Mouse (Mus musculus) neutrophil, adult 5-6 weeks (primary cell): ENCODE results near the gene Ppp2r5b. TPM values are rescaled to one million over a fixed set of nuclear protein-coding genes. Genes with fewer than 3 reads are reported as not detected.

Source experiments
- ATAC-seq: fragments of 151-379, 151-347 bp; 2 replicates; pipeline ENCODE4 v1.8.0; 2017; ENCODE audit warnings: mild to moderate bottlenecking, moderate TSS enrichment; ENCODE audit not compliant: insufficient number of reproducible peaks, poor library complexity, low FRiP score, severe bottlenecking; ENCODE audit errors: extremely low read depth
- total RNA-seq: library from RNA; stranded (forward); fragments of 200-1000 nt; gene quantifications from 2 replicates; pipeline ENCODE4 v1.2.3, GENCODE M21; 2017

Ppp2r5b gene
- total RNA-seq, 1 experiment from 2014 or later = 21.8 TPM

- peak; percentile 87 for ATAC-seq
These were observed 5.8 kb upstream of the Ppp2r5b start, which contains the start of gene Atg2a for GRCm38 (mm10) chr19:6241274-6242107. Gene Atg2a (plus strand): TSS chr19:6241668.

- no peak for ATAC-seq
These were observed 5.1 kb upstream of the Ppp2r5b start for GRCm38 (mm10) chr19:6240725-6241124.

- no peak for ATAC-seq
These were observed 4.5 kb upstream of the Ppp2r5b start for GRCm38 (mm10) chr19:6240136-6240535.

- ATAC-seq = no peak
These were observed 3.1 kb upstream of the Ppp2r5b start for GRCm38 (mm10) chr19:6238740-6239139.

- no peak for ATAC-seq
These were observed 1.2 kb upstream of the Ppp2r5b start for GRCm38 (mm10) chr19:6236842-6237241.

GRCm38 (mm10) chr19:6236053-6236441, 375 bp upstream of the Ppp2r5b start:
- ATAC-seq = peak; percentile 80

- ATAC-seq = no peak
These were observed 1.2 kb downstream of the Ppp2r5b start for GRCm38 (mm10) chr19:6234337-6235083.

- ATAC-seq = no peak
These were observed 2.0 kb downstream of the Ppp2r5b start for GRCm38 (mm10) chr19:6233647-6234046.

GRCm38 (mm10) chr19:6231036-6231435, 4.6 kb downstream of the Ppp2r5b start:
- no peak for ATAC-seq

GRCm38 (mm10) chr19:6230411-6230810, 5.3 kb downstream of the Ppp2r5b start:
- ATAC-seq = no peak

- ATAC-seq = no peak
These were observed 7.8 kb downstream of the Ppp2r5b start for GRCm38 (mm10) chr19:6227864-6228263.

- ATAC-seq = no peak
These were observed 8.9 kb downstream of the Ppp2r5b start for GRCm38 (mm10) chr19:6226763-6227162.

- ATAC-seq = no peak
These were observed 9.5 kb downstream of the Ppp2r5b start, which contains the start of gene Gpha2 for GRCm38 (mm10) chr19:6226135-6226534. Gene Gpha2 (plus strand): TSS chr19:6226380.

GRCm38 (mm10) chr19:6218606-6219005, 17.1 kb downstream of the Ppp2r5b start:
- ATAC-seq = no peak

GRCm38 (mm10) chr19:6216046-6216705, 19.5 kb downstream of the Ppp2r5b start:
- no peak for ATAC-seq

GRCm38 (mm10) chr19:6206716-6207115, 29.0 kb downstream of the Ppp2r5b start:
- no peak for ATAC-seq

- ATAC-seq = no peak
These were observed 31.4 kb downstream of the Ppp2r5b start for GRCm38 (mm10) chr19:6204265-6204664.

- ATAC-seq = no peak
These were observed 51.5 kb downstream of the Ppp2r5b start, which contains the start of gene Majin for GRCm38 (mm10) chr19:6184131-6184530. Gene Majin (plus strand): TSS chr19:6184388.

- no peak for ATAC-seq
These were observed 53.1 kb downstream of the Ppp2r5b start for GRCm38 (mm10) chr19:6182534-6182933.
